Mouse (Mus musculus) liver, postnatal 0 days (tissue): Measurements from ENCODE around the gene Ppm1l.

Source experiments
- CTCF ChIP-seq: sonication (generic); IDR thresholded peaks from 2 replicates; pipeline ENCODE4 v1.5.1; 2016; ENCODE audit warnings: antibody characterized with exemption, low read depth
- EP300 ChIP-seq: IDR thresholded peaks from 2 replicates; pipeline ENCODE4 v1.6.1; 2016; ENCODE audit warnings: antibody characterized with exemption, low read depth, mild to moderate bottlenecking

DNA sequence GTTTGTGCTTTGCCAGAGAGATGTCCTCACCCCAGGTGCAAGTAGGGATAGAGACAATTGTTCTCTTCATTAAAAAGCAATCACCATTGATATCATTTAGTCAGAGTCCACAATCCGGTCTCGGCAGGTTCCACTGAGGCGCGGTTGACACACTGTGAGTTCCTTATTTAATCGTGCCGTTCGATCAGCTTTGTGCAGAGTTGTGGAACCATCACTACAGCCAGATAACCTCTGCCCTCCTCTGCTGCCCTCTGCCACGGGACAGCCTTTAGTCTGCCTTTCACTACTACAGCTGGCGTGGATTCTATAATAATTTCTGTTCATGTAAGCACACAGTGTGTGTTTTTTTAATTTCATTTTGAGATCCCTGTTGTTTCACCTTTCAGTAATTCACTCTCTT is 17.2 kb downstream of the Ppm1l start:
- TF ChIP-seq CTCF (no peak), EP300 (no peak)
